Mouse (Mus musculus) forelimb bud, embryonic 11.5 days (tissue): ENCODE data around the gene Snrnp35.

Experiments
- DNase-seq: peaks from one replicate; pipeline ENCODE4 v3.0.0-alpha.2; 2012; ENCODE audit warnings: low read depth, low spot score

Gene Snrnp35

GRCm38 (mm10) chr5:124462297-124463025, 20.5 kb upstream of the Snrnp35 start:
- DNase-seq: no peak

- DNase-seq: no peak
These were observed 19.5 kb upstream of the Snrnp35 start for GRCm38 (mm10) chr5:124463462-124463861.

GRCm38 (mm10) chr5:124464905-124465304, 18.0 kb upstream of the Snrnp35 start:
- DNase-seq: no peak

- no peak for DNase-seq
These were observed 15.2 kb upstream of the Snrnp35 start for GRCm38 (mm10) chr5:124467766-124468165.

- no peak for DNase-seq
These were observed 14.6 kb upstream of the Snrnp35 start for GRCm38 (mm10) chr5:124468365-124468764.

GRCm38 (mm10) chr5:124469486-124469885, 13.4 kb upstream of the Snrnp35 start:
- DNase-seq: no peak

GRCm38 (mm10) chr5:124470591-124471171, 12.3 kb upstream of the Snrnp35 start:
- DNase-seq: no peak

- DNase-seq: no peak
These were observed 4.1 kb upstream of the Snrnp35 start for GRCm38 (mm10) chr5:124478873-124479204.

GRCm38 (mm10) chr5:124480119-124480518, 2.8 kb upstream of the Snrnp35 start:
- no peak for DNase-seq

- DNase-seq: no peak
These were observed 1.2 kb upstream of the Snrnp35 start for GRCm38 (mm10) chr5:124481714-124482113.

- DNase-seq: no peak
These were observed 433 bp upstream of the Snrnp35 start for GRCm38 (mm10) chr5:124482436-124482965.

- DNase-seq: no peak
These were observed 892 bp downstream of the Snrnp35 start for GRCm38 (mm10) chr5:124483655-124484396.

GRCm38 (mm10) chr5:124485654-124486053, 2.7 kb downstream of the Snrnp35 start:
- no peak for DNase-seq

GRCm38 (mm10) chr5:124488885-124489284, 6.0 kb downstream of the Snrnp35 start:
- DNase-seq: no peak

GRCm38 (mm10) chr5:124491732-124492131, 8.8 kb downstream of the Snrnp35 start:
- DNase-seq: no peak

GRCm38 (mm10) chr5:124492618-124493017, 9.7 kb downstream of the Snrnp35 start:
- DNase-seq: no peak

- DNase-seq: no peak
These were observed 10.5 kb downstream of the Snrnp35 start for GRCm38 (mm10) chr5:124493455-124493854.

- no peak for DNase-seq
These were observed 12.6 kb downstream of the Snrnp35 start for GRCm38 (mm10) chr5:124495547-124495946.

- no peak for DNase-seq
These were observed 13.9 kb downstream of the Snrnp35 start for GRCm38 (mm10) chr5:124496614-124497514.

- no peak for DNase-seq
These were observed 15.4 kb downstream of the Snrnp35 start for GRCm38 (mm10) chr5:124498221-124498876.

- DNase-seq: no peak
These were observed 16.1 kb downstream of the Snrnp35 start for GRCm38 (mm10) chr5:124499001-124499400.
